Mouse (Mus musculus): ENCODE measurements around the gene Elf3. TPM values are rescaled to one million over a fixed set of nuclear protein-coding genes. Genes with fewer than 3 reads are reported as not detected.
"Not testable (repeated sequence)": the region's sequence is repeated elsewhere in the genome, so short reads cannot be mapped to it uniquely, and the experiment has no call there.

Elf3 gene
- polyA plus RNA-seq, 1 experiment from 2014 or later = 0.43 TPM

DNA sequence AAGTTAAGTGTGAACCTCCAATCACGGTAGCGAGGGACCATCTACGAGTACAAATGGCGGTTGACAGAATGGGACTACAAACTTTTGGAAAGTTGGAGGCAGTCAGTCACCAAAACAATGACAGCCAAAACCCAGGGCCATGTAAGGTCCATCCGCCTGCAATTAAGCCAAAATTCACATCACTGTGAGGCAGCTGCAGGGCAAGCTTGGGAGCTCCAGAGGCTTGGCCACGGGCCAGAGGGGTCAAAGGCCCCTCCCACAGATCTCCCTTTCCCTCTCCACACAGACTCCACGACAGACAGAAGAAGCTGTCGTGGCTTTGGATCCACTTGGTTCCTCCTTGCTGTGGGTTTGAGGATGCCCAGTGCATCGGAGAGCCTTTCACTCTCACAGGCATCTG, 4.9 kb upstream of the Elf3 start:
- Histone ChIP-seq H3K36me3 (peaks cover 51% of the 10 kb centered on the region), H3K4me1 (peaks cover 7% of the 10 kb centered on the region), H3K4me2 (replicated peaks) (no peak overlapping the region), H3K9ac (replicated peaks) (no peak overlapping the region), H3K27ac (replicated peaks) (no peak overlapping the region), H3K9me3 (no peaks in the 10 kb centered on the region), H3K4me3 (no peak overlapping the region), H3K27me3 (no peaks in the 10 kb centered on the region)
- no peak for ATAC-seq (replicated peaks)
- 85% methylated on average over 9 of the region's 9 CpGs for WGBS

DNA sequence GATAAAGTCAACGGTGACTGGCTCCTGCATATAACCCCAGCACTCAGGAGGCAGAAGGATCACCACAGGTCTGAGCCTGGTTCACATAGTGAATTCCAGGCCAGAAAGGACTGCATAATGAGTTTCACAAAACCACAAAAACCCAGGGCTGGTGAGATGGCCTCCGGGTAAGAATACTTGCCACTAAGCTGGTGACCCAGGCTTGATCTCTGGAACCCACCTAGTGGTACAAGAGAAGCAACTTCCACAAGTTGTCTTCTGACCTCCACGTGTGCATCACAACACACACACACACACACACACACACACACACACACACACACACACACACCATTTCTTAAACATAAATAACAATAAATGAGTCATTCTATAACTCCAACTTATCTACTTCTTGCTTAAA, 4.0 kb upstream of the Elf3 start:
- no peak for ATAC-seq (replicated peaks)

DNA sequence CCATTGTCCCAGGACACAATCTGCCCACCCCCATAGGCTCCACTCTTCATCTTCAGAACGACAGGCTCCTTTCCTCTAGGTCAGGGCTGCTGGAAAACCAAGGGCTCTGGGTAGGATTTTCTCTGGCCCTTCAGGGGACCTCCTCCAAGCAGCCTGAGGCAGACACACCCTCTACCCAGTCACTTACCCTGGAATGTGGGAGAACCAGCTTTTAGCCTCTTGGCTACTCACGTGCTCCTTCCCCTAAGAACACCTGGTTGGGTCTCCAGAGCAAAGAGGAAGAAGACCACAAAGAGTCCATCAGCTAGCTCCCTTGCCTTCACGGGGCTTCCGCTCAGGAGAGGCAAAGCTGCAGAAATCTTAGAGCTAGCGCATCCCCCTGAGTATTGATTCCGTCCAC, 2.6 kb upstream of the Elf3 start:
- Histone ChIP-seq H3K4me1 (peaks cover 11% of the 10 kb centered on the region), H3K4me2 (replicated peaks) (no peak overlapping the region), H3K4me3 (no peak overlapping the region), H3K9ac (replicated peaks) (no peak overlapping the region), H3K36me3 (peaks cover 32% of the 10 kb centered on the region), H3K27me3 (no peaks in the 10 kb centered on the region), H3K9me3 (no peaks in the 10 kb centered on the region), H3K27ac (replicated peaks) (no peak overlapping the region)
- ATAC-seq (replicated peaks) = no peak
- WGBS = 77% methylated on average over 6 of the region's 6 CpGs

More for the DNA sequence above, 4.0 kb upstream of the Elf3 start:
- peaks cover 11% of the 10 kb centered on the region for H3K4me1 ChIP-seq
- H3K9me3 ChIP-seq = no peaks in the 10 kb centered on the region
- peaks cover 42% of the 10 kb centered on the region for H3K36me3 ChIP-seq
- no peak overlapping the region for H3K27ac ChIP-seq (replicated peaks)
- no peak overlapping the region for H3K9ac ChIP-seq (replicated peaks)
- H3K4me3 ChIP-seq = no peak overlapping the region
- 82% methylated on average over 3 of the region's 3 CpGs for WGBS
- H3K27me3 ChIP-seq = no peaks in the 10 kb centered on the region
- no peak overlapping the region for H3K4me2 ChIP-seq (replicated peaks)

DNA sequence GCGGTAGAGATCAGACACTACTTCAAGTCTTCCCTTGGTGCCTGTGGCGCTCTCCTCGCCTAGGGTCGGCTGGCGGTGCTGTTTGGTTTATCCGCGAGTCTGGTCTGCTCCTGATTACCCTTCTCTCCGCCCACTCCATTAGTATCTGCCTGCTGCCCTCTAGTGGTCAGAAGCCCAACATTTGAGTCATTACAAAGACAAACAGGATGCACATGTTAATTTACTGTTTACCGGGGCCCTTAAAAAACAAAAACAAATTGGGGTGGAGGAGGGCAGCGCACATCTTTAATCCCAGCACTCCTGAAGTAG, 714 bp upstream of the Elf3 start:
- Histone ChIP-seq H3K9ac (replicated peaks) (peak overlapping the region; percentile 24; the same call in 1 of the 2 replicates), H3K4me1 (peaks cover 11% of the 10 kb centered on the region), H3K9me3 (no peaks in the 10 kb centered on the region), H3K36me3 (peaks cover 20% of the 10 kb centered on the region), H3K27ac (replicated peaks) (peak overlapping the region; percentile 50; the same call in 1 of the 2 replicates), H3K27me3 (no peaks in the 10 kb centered on the region), H3K4me2 (replicated peaks) (peak overlapping the region; percentile 44), H3K4me3 (peak overlapping the region; percentile 25; the same call in 1 of the 2 replicates)
- whole genome bisulfite sequencing = 3% methylated on average over 10 of the region's 10 CpGs
- ATAC-seq (replicated peaks) = peak; percentile 78

DNA sequence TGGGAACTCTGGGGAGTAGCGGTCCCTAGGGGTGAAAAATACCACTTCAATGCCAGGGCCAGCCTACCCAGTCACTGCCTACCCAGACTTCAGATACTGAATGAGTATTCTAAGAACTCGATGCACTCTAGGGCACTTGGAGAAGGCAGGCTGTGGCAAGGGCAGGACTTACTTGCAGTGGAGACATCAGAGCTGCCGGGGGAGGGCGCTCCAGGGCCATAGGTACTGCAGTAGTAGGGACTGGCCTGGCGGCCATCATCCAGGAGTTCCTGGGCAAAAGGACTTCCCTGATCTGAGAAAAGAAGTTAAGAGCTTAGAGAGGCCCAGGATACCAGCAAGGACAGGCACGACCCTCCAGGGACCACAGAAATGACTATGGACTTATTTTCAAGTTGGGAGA, 2.1 kb downstream of the Elf3 start:
- Histone ChIP-seq H3K27ac (replicated peaks) (no peak overlapping the region), H3K36me3 (no peaks in the 10 kb centered on the region), H3K9ac (replicated peaks) (no peak overlapping the region), H3K4me2 (replicated peaks) (no peak overlapping the region), H3K27me3 (no peaks in the 10 kb centered on the region), H3K9me3 (no peaks in the 10 kb centered on the region), H3K4me3 (no peak overlapping the region), H3K4me1 (peaks cover 11% of the 10 kb centered on the region)
- WGBS = 81% methylated on average over 6 of the region's 6 CpGs
- ATAC-seq (replicated peaks) = no peak

DNA sequence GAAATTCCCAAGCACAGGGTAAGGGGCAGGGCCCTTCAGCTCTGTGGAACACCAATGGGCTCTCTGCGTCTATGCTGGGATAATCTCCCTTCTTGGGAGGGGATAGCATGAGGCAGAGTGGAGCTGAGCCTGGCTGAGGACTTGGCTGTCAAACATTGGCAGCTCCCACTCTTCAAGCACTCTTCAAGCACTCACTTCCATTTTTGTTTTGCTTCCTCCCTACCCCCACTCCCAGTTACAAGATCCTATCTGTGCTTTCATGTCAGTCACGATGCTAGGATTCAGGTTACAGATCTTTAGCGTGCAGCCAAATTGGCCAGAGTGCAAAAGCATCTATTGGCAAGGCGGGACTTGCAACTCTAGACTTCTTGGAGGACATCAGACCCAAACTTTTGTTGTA, 5.5 kb downstream of the Elf3 start:
- Histone ChIP-seq H3K27ac (replicated peaks) (no peak overlapping the region), H3K36me3 (no peaks in the 10 kb centered on the region), H3K4me3 (no peak overlapping the region), H3K4me2 (replicated peaks) (no peak overlapping the region), H3K9me3 (no peaks in the 10 kb centered on the region), H3K27me3 (no peaks in the 10 kb centered on the region), H3K9ac (replicated peaks) (no peak overlapping the region), H3K4me1 (peaks cover 7% of the 10 kb centered on the region)
- WGBS = 51% methylated on average over 4 of the region's 4 CpGs
- no peak for ATAC-seq (replicated peaks)

DNA sequence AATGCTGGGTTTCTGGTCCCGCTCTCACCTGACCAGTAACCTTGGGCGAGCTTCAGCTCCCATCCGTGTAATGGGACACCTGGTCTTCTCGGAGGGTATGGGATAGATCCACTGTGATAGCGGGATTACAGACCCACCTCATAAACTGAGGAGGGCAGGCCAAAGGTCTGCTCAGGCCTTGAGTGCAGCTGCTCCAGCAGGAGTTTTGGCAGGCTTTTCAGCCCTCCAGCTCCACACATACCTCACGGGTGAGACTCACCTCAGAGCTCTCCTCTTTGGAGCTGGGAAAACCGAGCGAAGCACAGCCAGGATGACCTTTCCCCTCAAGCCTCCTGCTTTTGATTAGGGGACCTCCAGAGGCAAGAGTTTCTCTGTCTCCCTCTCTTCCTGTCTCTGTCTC, 7.0 kb downstream of the Elf3 start:
- H3K4me1 ChIP-seq = peaks cover 7% of the 10 kb centered on the region
- no peak overlapping the region for H3K4me2 ChIP-seq (replicated peaks)
- ATAC-seq (replicated peaks) = no peak
- 89% methylated on average over 8 of the region's 8 CpGs for WGBS
- H3K27me3 ChIP-seq = no peaks in the 10 kb centered on the region
- H3K4me3 ChIP-seq = no peak overlapping the region
- no peaks in the 10 kb centered on the region for H3K9me3 ChIP-seq
- no peak overlapping the region for H3K27ac ChIP-seq (replicated peaks)
- no peak overlapping the region for H3K9ac ChIP-seq (replicated peaks)
- no peaks in the 10 kb centered on the region for H3K36me3 ChIP-seq

DNA sequence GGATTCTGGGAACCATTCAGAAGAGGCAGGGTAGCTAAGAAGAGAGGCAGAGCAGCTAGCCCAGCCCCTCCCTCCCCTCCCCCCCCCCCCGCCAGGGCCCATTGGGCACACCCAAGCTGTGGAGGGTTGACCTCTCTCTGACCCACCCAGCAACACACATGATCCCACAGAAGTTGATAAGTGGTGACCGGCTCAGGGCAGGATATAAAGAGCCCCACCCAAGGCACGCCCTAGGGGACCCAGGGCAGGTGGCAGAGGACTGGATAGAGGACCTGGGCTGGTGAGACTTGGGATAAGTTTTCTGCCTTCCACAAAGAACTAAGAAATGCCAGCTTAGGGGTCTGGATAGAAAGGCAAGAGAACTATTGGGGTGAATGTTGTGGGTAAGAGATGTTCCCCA, 7.7 kb downstream of the Elf3 start:
- H3K9ac ChIP-seq (replicated peaks) = no peak overlapping the region
- H3K27me3 ChIP-seq = no peaks in the 10 kb centered on the region
- no peak overlapping the region for H3K4me3 ChIP-seq
- no peak overlapping the region for H3K4me2 ChIP-seq (replicated peaks)
- no peak for ATAC-seq (replicated peaks)
- H3K36me3 ChIP-seq = no peaks in the 10 kb centered on the region
- H3K4me1 ChIP-seq = peaks cover 7% of the 10 kb centered on the region
- no peak overlapping the region for H3K27ac ChIP-seq (replicated peaks)
- H3K9me3 ChIP-seq = no peaks in the 10 kb centered on the region
- 91% methylated on average over 2 of the region's 3 CpGs for WGBS

DNA sequence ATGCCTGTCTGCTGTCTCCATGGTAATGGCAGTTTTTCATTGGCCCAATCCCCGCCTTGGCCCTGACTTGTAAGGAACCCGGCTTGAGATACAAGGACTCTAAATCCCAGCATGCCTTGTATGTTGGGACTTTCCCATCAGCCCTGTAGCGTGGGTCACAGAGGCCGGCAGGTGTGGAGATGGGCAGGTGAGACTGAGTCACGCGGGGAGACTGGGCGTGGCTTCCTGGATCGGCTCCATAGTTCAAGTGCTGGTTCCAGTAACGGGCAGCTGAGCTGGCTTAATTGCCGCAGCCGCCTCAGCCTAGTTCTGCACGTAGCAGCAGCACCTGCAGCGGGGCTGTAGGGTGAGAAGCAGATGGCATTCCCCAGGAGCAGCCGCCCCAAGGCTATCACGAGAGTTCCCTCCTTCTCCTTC, 9.9 kb downstream of the Elf3 start:
- peak overlapping the region; percentile 29; the same call in 1 of the 2 replicates for H3K27ac ChIP-seq (replicated peaks)
- H3K9me3 ChIP-seq = no peaks in the 10 kb centered on the region
- peaks cover 7% of the 10 kb centered on the region for H3K4me1 ChIP-seq
- H3K36me3 ChIP-seq = no peaks in the 10 kb centered on the region
- 5% methylated on average over 15 of the region's 15 CpGs for WGBS
- H3K4me2 ChIP-seq (replicated peaks) = peak overlapping the region; percentile 50
- no peaks in the 10 kb centered on the region for H3K27me3 ChIP-seq
- H3K9ac ChIP-seq (replicated peaks) = peak overlapping the region; percentile 39
- ATAC-seq (replicated peaks) = peak; percentile 88
- H3K4me3 ChIP-seq = peak overlapping the region; percentile 41

DNA sequence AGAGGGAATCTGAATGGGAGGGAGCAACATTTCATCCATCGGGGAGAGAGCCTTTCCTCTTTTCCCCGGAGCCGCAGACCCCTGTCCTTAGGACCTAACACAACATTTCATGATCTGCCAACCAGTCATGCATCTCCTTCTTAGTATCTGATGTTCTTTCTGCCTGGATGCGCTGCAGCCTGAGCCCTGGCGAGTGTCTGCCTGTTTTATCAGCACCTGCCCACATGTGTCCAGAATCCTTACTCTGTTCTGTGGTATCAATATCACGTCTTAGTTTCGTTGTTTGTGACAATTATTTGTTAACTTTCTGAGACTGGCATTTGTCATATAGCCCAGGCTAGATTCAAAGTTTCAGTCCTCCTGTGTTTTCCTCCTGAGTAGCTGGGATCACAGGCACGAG, 14.4 kb downstream of the Elf3 start:
- H3K9ac ChIP-seq (replicated peaks) = no peak overlapping the region
- H3K4me3 ChIP-seq = no peak overlapping the region
- no peaks in the 10 kb centered on the region for H3K36me3 ChIP-seq
- H3K4me2 ChIP-seq (replicated peaks) = no peak overlapping the region
- no peaks in the 10 kb centered on the region for H3K9me3 ChIP-seq
- H3K4me1 ChIP-seq = peaks cover 7% of the 10 kb centered on the region
- no peaks in the 10 kb centered on the region for H3K27me3 ChIP-seq
- H3K27ac ChIP-seq (replicated peaks) = no peak overlapping the region
- ATAC-seq (replicated peaks) = no peak
- WGBS = 75% methylated on average over 8 of the region's 8 CpGs

DNA sequence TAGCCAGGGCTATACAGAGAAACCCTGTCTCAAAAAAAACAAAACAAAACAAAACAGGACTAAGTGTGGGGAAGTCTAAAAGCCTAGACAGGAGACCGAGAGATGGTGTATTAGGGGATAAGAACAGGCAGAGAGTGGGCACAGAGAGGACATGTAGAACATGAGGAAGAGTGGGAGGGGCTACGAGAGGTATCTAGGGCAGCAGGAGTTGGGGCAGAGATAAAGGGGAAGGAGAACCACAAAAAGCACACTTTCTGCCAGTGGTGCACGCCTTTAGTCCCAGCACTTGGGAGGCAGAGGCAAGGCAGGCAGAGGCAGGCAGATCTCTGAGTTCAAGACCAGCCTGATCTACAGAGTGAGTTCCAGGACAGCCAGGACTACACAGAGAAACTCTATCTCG, 18.2 kb downstream of the Elf3 start:
- ATAC-seq (replicated peaks) = not testable (repeated sequence)

DNA sequence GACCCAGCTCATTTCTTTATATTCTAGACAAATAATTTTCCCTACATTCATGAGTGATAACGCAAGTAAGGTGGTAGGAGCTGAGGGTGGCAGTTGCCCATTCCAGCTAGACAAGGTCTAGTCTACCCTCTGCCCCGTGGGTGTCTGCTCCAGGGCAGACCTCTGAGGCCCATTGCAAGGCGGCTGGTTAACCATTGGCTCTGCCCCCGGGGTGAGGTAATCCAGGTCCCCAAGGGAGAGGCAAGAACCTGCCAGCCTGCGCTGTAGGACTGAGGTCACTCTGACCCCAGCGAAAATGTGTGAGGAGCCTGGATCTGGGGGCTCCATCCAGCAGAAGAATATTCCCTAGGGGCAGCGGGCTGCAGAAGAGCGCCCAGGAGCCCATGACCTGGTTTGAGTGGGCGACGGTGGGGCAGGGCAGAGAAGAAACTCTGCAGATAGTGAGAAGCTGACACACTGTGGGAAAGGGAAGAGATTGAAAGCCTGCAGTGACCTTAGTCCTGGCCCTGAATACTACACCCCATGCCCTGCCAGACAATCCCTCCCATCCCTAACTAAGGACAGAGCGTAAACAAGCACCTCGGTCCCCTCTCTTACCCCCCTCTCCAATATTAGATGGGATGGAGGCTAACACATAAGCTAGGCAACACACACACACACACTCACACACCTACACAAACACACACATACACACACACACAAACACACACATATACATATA, 21.1 kb downstream of the Elf3 start:
- H3K27ac ChIP-seq (replicated peaks) = no peak overlapping the region
- H3K27me3 ChIP-seq = no peaks in the 10 kb centered on the region
- H3K9me3 ChIP-seq = no peaks in the 10 kb centered on the region
- H3K36me3 ChIP-seq = no peaks in the 10 kb centered on the region
- WGBS = 68% methylated on average over 12 of the region's 12 CpGs
- H3K4me3 ChIP-seq = no peak overlapping the region
- ATAC-seq (replicated peaks) = no peak
- no peaks in the 10 kb centered on the region for H3K4me1 ChIP-seq
- no peak overlapping the region for H3K4me2 ChIP-seq (replicated peaks)
- no peak overlapping the region for H3K9ac ChIP-seq (replicated peaks)

More for the DNA sequence above, 18.2 kb downstream of the Elf3 start:
- not testable (repeated sequence) for H3K4me3 ChIP-seq; H3K27me3 ChIP-seq; H3K4me1 ChIP-seq; H3K27ac ChIP-seq (replicated peaks); H3K4me2 ChIP-seq (replicated peaks); H3K36me3 ChIP-seq; H3K9me3 ChIP-seq; H3K9ac ChIP-seq (replicated peaks)
- 90% methylated on average over 4 of the region's 4 CpGs for WGBS

DNA sequence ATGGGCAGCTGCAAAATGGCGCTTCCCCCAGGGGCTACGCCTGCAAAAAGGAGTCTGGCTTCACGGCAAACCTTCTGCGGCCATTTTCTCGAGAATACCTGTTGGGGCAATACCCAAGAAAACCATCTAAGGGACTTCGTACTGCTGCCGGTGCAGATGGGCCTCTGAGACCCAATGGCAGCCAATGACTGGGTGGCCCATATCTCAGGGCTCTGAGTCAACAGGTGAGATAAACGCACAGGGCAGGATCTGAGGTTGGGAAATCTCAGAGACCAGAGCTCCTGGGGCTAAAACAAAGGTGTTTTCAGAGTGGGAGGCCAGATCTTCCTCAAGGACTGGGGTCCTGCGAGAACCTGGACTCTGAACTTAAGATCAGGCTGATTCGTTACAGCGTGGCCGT, 23.6 kb downstream of the Elf3 start:
- H3K27ac ChIP-seq (replicated peaks) = no peak overlapping the region
- WGBS = 90% methylated on average over 12 of the region's 12 CpGs
- H3K9me3 ChIP-seq = no peaks in the 10 kb centered on the region
- no peak overlapping the region for H3K9ac ChIP-seq (replicated peaks)
- no peak for ATAC-seq (replicated peaks)
- no peaks in the 10 kb centered on the region for H3K4me1 ChIP-seq
- no peaks in the 10 kb centered on the region for H3K27me3 ChIP-seq
- H3K4me2 ChIP-seq (replicated peaks) = no peak overlapping the region
- H3K36me3 ChIP-seq = no peaks in the 10 kb centered on the region
- no peak overlapping the region for H3K4me3 ChIP-seq

All from forebrain, embryonic 15.5 days (tissue).